Mouse (Mus musculus): ENCODE data around the gene Sympk.

Gene Sympk

GRCm38 (mm10) chr7:19098811-19099210, 74.6 kb downstream of the Sympk start:
- CTCF ChIA-PET, result no interaction called here

GRCm38 (mm10) chr7:19100290-19100689, 76.1 kb downstream of the Sympk start:
- CTCF ChIA-PET, result no interaction called here

- CTCF ChIA-PET, result no interaction called here
These were observed 79.6 kb downstream of the Sympk start for GRCm38 (mm10) chr7:19103741-19104140.

All from spleen, embryonic (tissue).